9 mouse cellular contexts compared by ENCODE assay signal in genomic region chr11:99148400-99148799, GRCm38 (mm10). TPM values are rescaled to one million over a fixed set of nuclear protein-coding genes. Genes with fewer than 3 reads are reported as not detected.
DNase-seq lines count a peak whose midpoint lies in the region; ATAC-seq and TF ChIP-seq lines count a peak whose summit lies in the region.
"Had no signal": no experiment of that assay in that cellular context is flagged by ENCODE, and none has a peak within 500 bp of the region (broad histone marks: within the 10 kb centered on the region; RNA-seq: fewer than 3 reads in every experiment).

No protein-coding gene starts in this region.

- 63% methylated on average over 8 of the region's 8 CpGs for WGBS in kidney, embryonic 14.5 days
- 33% methylated on average over 8 of the region's 8 CpGs for WGBS in thymus, adult 2 months
- WGBS in intestine, postnatal 0 days: 63% methylated on average over 8 of the region's 8 CpGs

- H3K4me2 ChIP-seq in kidney, embryonic 14.5 days (replicated peaks; ENCODE audit: low read depth, low read length): 0 out of 2 replicates have a peak overlapping the region, but pooled peaks have one; percentile 12
- no peak overlapping the region for H3K4me2 ChIP-seq in intestine, postnatal 0 days (replicated peaks; ENCODE audit: low read depth)

- peak overlapping the region; percentile 94; the same call in 1 of the 2 replicates for H3K27ac ChIP-seq in kidney, embryonic 14.5 days (ENCODE audit: low read depth, low read length)
- H3K27ac ChIP-seq in thymus, adult 2 months (ENCODE audit: control insufficient read depth, insufficient read depth, low read length): peak overlapping the region; percentile 63
- H3K27ac ChIP-seq in intestine, postnatal 0 days (ENCODE audit: low read depth, low read length): peak overlapping the region; percentile 5; the same call in 1 of the 2 replicates

- no peak for TF ChIP-seq POLR2A in thymus, adult 2 months (IDR thresholded peaks at IDR 0.05; ENCODE audit: control insufficient read depth, extremely low read depth, insufficient read depth, low read length, poor library complexity)

- no peaks in the 10 kb centered on the region for H3K27me3 ChIP-seq in kidney, embryonic 14.5 days (ENCODE audit: control insufficient read depth, insufficient read depth, low read length)
- H3K27me3 ChIP-seq in thymus, adult 2 months (ENCODE audit: control insufficient read depth, insufficient read depth, low read length): no peaks in the 10 kb centered on the region
- H3K27me3 ChIP-seq in intestine, postnatal 0 days (replicated peaks; ENCODE audit: control insufficient read depth, insufficient read depth, low read length): no peaks in the 10 kb centered on the region

- H3K36me3 ChIP-seq in kidney, embryonic 14.5 days (ENCODE audit: control insufficient read depth, insufficient read depth, low read length): no peaks in the 10 kb centered on the region
- 0 out of 2 replicates have a peak, but pooled peaks cover 4% of the 10 kb centered on the region for H3K36me3 ChIP-seq in thymus, adult 2 months (ENCODE audit: control insufficient read depth, insufficient read depth, low read length)
- no peaks in the 10 kb centered on the region for H3K36me3 ChIP-seq in intestine, postnatal 0 days (ENCODE audit: control insufficient read depth, insufficient read depth)

- H3K4me3 ChIP-seq in kidney, embryonic 14.5 days (ENCODE audit: low read length): no peak overlapping the region
- peak overlapping the region; percentile 13 for H3K4me3 ChIP-seq in thymus, adult 2 months (ENCODE audit: control insufficient read depth, insufficient read depth, low read length)
- H3K4me3 ChIP-seq in intestine, postnatal 0 days (ENCODE audit: low read depth, low read length): no peak overlapping the region

- no peaks in the 10 kb centered on the region for H3K9me3 ChIP-seq in kidney, embryonic 14.5 days (ENCODE audit: control insufficient read depth, low read length)
- no peaks in the 10 kb centered on the region for H3K9me3 ChIP-seq in intestine, postnatal 0 days (ENCODE audit: control insufficient read depth)
- H3K9me3 ChIP-seq: megakaryocyte, embryonic 14.5 days had no signal

- no peak for TF ChIP-seq CTCF in thymus, adult 2 months (IDR thresholded peaks at IDR 0.05; ENCODE audit: borderline replicate concordance, control insufficient read depth, extremely low read depth, insufficient read depth, low read length, poor library complexity)
- no peak for TF ChIP-seq CTCF in intestine, postnatal 0 days (IDR thresholded peaks at IDR 0.05; ENCODE audit: low read depth)

- peaks cover 44% of the 10 kb centered on the region for H3K4me1 ChIP-seq in kidney, embryonic 14.5 days (ENCODE audit: control insufficient read depth, insufficient read depth, low read length)
- peaks cover 67% of the 10 kb centered on the region for H3K4me1 ChIP-seq in thymus, adult 2 months (replicated peaks; ENCODE audit: control insufficient read depth, insufficient read depth, low read length)
- 0 out of 2 replicates have a peak, but pooled peaks cover 8% of the 10 kb centered on the region for H3K4me1 ChIP-seq in intestine, postnatal 0 days (replicated peaks; ENCODE audit: control insufficient read depth, insufficient read depth, low read length)

- no peak for DNase-seq in kidney, adult 18-20 months
- no peak for DNase-seq in thymus, adult 2 months
- no peak for DNase-seq in thymus, postnatal 10 days (ENCODE audit: low spot score in 2 of 2)
- no peak for DNase-seq in layer of hippocampus, postnatal 25 days (ENCODE audit: extremely low spot score in 1 of 2, low spot score in 1 of 2)
- DNase-seq in layer of hippocampus, postnatal 36 days: no peak
- DNase-seq: cerebellum, adult 9-10 months had no signal

- no peak overlapping the region; the same call in 1 of the 2 replicates for H3K9ac ChIP-seq in kidney, embryonic 14.5 days (ENCODE audit: low read depth, low read length)
- H3K9ac ChIP-seq in intestine, postnatal 0 days (ENCODE audit: low read depth, low read length): no peak overlapping the region

- ATAC-seq in kidney, embryonic 14.5 days (ENCODE audit: low FRiP score, low TSS enrichment): no peak
- ATAC-seq in intestine, postnatal 0 days: no peak

RNA-seq across cellular contexts. Expression of gene Ccr7, which starts 6.5 kb away (rescaled TPM):
- 0.13 TPM in 1 of 2 replicates, not detected in the other for polyA plus RNA-seq in kidney, embryonic 14.5 days (2014; fragmentation: Nextera tagmentation; extraction: Ambion mirVana)
- 202 and 240 TPM in 2 replicates for polyA plus RNA-seq in thymus, adult 2 months (2012; rRNA removed)
- 0.14 TPM in 1 of 2 replicates, not detected in the other for polyA plus RNA-seq in intestine, postnatal 0 days (2015; fragmentation: Nextera tagmentation; extraction: Ambion mirVana)
- not detected for total RNA-seq in layer of hippocampus, postnatal 25 days (2021)
- total RNA-seq in layer of hippocampus, postnatal 36 days (2021): not detected

RNA-seq across cellular contexts. Expression of gene Tns4, which starts 59.3 kb away (rescaled TPM):
- polyA plus RNA-seq in kidney, embryonic 14.5 days (2014; fragmentation: Nextera tagmentation; extraction: Ambion mirVana): 0.11 and 0.20 TPM in 2 replicates
- 5.2 and 7.5 TPM in 2 replicates for polyA plus RNA-seq in thymus, adult 2 months (2012; rRNA removed)
- polyA plus RNA-seq in intestine, postnatal 0 days (2015; fragmentation: Nextera tagmentation; extraction: Ambion mirVana): 0.39 and 0.53 TPM in 2 replicates
- total RNA-seq in layer of hippocampus, postnatal 25 days (2021): not detected
- not detected for total RNA-seq in layer of hippocampus, postnatal 36 days (2021)

Comparison
In these comparisons a context has a peak if more than half of its experiments do, and no peak if none do; other contexts are left out.
1. H3K27ac ChIP-seq: peak in every context shown above with its lines; median percentile 94 in kidney, embryonic 14.5 days; 63 in thymus, adult 2 months; 5 in intestine, postnatal 0 days.
2. RNA of gene Ccr7, which starts 6.5 kb away (polyA plus RNA-seq): 202 to 240 TPM in thymus, adult 2 months; 0.14 TPM in intestine, postnatal 0 days and 0.13 TPM in kidney, embryonic 14.5 days; every median in the first group is over 100 times any median in the second.